Mouse (Mus musculus) neural tube, embryonic 12.5 days (tissue): ENCODE results near the gene Oas2. TPM values are rescaled to one million over a fixed set of nuclear protein-coding genes. Genes with fewer than 3 reads are reported as not detected.
A peak's percentile ranks its signal among the peaks of the same experiment; 100 is the strongest.

Source experiments
- ATAC-seq: fragments of 200-750 bp; cut with Nextera tagmentation; 2 replicates; pipeline ENCODE4 v1.8.0; 2017; ENCODE audit warnings: low read depth, mild to moderate bottlenecking, moderate TSS enrichment, moderate library complexity; ENCODE audit not compliant: low FRiP score
- H3K27ac ChIP-seq: fragments of 300-500 bp; sonication (generic); 2 replicates; pipeline ENCODE4 v1.5.1; 2016
- H3K27me3 ChIP-seq: fragments of 300-500 bp; sonication (generic); replicated peaks from 2 replicates; pipeline ENCODE4 v1.6.1; 2016; ENCODE audit warnings: mild to moderate bottlenecking
- H3K36me3 ChIP-seq: fragments of 300-500 bp; sonication (generic); 2 replicates; pipeline ENCODE4 v1.6.1; 2016; ENCODE audit warnings: mild to moderate bottlenecking
- H3K4me1 ChIP-seq: fragments of 300-500 bp; sonication (generic); 2 replicates; pipeline ENCODE4 v1.6.1; 2016
- H3K4me2 ChIP-seq: fragments of 300-500 bp; sonication (generic); replicated peaks from 2 replicates; pipeline ENCODE4 v1.6.1; 2016; ENCODE audit warnings: mild to moderate bottlenecking
- H3K4me3 ChIP-seq: fragments of 300-500 bp; sonication (generic); 2 replicates; pipeline ENCODE4 v1.5.1; 2016
- H3K9ac ChIP-seq: fragments of 300-500 bp; sonication (generic); 2 replicates; pipeline ENCODE4 v1.6.1; 2016; ENCODE audit warnings: mild to moderate bottlenecking
- H3K9me3 ChIP-seq: fragments of 300-500 bp; sonication (generic); 2 replicates; pipeline ENCODE4 v1.6.1; 2016; ENCODE audit warnings: mild to moderate bottlenecking
- WGBS: fragments of 180-500 bp; shearing (Covaris S2); methylation state at CpG from one replicate; pipeline ENCODE4 v1.1.7; 2016; 5-methylcytosine and 5-hydroxymethylcytosine counted together
- polyA plus RNA-seq: library from polyadenylated mRNA; unstranded; fragments of >200 nt; fragmentation: Nextera tagmentation; extraction: Ambion mirVana; gene quantifications from 2 replicates; pipeline ENCODE4 v1.2.1, GENCODE M21; 2016

Gene Oas2
- polyA plus RNA-seq, 1 experiment from 2014 or later, result 0.19 TPM

DNA sequence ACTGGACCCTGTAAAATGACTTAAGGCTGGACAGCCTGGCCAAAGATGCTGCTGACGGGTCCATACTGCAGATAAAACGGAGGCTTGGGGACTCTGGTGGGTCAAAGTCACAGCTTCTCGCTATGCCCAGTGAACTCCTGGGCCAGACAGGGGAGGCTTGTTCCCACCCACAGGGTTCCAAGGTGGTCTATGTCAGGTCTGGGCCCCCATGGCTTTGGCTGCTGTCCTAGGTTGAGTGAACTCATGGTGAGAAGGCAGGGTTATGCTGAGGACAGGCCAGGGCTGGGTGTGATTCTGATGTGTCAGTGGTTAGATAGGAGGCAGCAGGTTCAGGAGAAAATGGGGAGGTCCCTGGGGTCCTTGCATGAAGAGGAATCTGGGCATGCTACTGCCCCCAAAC is 46.0 kb downstream of the Oas2 start:
- Histone ChIP-seq H3K27ac (no peak overlapping the region), H3K9ac (no peak overlapping the region), H3K4me1 (peaks cover 35% of the 10 kb centered on the region), H3K9me3 (no peaks in the 10 kb centered on the region), H3K27me3 (peaks cover 27% of the 10 kb centered on the region), H3K4me3 (no peak overlapping the region), H3K4me2 (no peak overlapping the region), H3K36me3 (no peaks in the 10 kb centered on the region)
- WGBS, result 86% methylated on average over 3 of the region's 3 CpGs
- no peak for ATAC-seq

DNA sequence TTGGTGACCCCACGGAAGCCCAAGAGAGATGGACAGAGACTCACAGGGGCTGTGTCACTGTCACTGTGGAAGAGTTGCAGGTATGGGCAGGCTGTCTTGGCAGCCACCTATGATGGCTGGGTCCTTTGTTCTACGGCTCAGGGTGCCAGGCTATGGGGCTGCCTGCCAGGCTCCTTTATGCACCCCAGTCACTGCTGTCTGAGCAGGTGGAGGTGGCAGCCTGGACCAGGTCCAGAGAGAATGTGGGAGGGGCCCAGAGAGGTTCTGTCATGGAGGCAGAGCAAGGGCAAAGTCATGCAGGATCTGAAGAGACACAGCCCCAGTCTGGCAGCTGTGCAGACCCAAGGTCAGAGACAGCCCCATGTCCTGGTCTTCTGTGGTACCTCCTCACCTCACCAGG is 46.7 kb downstream of the Oas2 start:
- Histone ChIP-seq H3K27ac (no peak overlapping the region), H3K27me3 (peaks cover 22% of the 10 kb centered on the region), H3K4me1 (peaks cover 41% of the 10 kb centered on the region), H3K9ac (no peak overlapping the region), H3K4me2 (no peak overlapping the region), H3K9me3 (no peaks in the 10 kb centered on the region), H3K36me3 (no peaks in the 10 kb centered on the region), H3K4me3 (no peak overlapping the region)
- 89% methylated on average over 2 of the region's 2 CpGs for WGBS
- no peak for ATAC-seq

DNA sequence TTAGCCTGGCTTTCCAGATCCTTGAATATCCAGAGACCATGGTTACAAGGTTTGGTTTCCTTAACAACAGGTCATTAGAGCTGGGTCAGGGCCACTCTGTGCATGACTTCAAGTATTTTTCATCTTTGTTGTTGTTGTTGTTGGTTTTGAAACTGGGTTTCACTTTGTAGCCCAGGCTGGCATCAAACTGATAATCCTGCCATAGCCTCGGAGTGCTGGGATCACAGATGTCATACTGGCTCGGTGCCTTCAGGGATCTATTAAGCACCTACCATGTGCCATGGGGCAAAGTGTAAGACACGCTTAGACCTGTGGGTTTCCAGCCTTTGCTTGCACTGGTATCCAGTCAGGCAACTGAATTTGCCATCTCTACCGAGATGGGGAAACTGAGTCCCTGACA is 47.2 kb downstream of the Oas2 start:
- peaks cover 47% of the 10 kb centered on the region for H3K4me1 ChIP-seq
- 90% methylated on average over 4 of the region's 4 CpGs for WGBS
- H3K9me3 ChIP-seq, result no peaks in the 10 kb centered on the region
- peaks cover 22% of the 10 kb centered on the region for H3K27me3 ChIP-seq
- no peak overlapping the region for H3K4me2 ChIP-seq
- ATAC-seq, result no peak
- no peak overlapping the region for H3K9ac ChIP-seq
- no peaks in the 10 kb centered on the region for H3K36me3 ChIP-seq
- H3K4me3 ChIP-seq, result no peak overlapping the region
- H3K27ac ChIP-seq, result no peak overlapping the region

DNA sequence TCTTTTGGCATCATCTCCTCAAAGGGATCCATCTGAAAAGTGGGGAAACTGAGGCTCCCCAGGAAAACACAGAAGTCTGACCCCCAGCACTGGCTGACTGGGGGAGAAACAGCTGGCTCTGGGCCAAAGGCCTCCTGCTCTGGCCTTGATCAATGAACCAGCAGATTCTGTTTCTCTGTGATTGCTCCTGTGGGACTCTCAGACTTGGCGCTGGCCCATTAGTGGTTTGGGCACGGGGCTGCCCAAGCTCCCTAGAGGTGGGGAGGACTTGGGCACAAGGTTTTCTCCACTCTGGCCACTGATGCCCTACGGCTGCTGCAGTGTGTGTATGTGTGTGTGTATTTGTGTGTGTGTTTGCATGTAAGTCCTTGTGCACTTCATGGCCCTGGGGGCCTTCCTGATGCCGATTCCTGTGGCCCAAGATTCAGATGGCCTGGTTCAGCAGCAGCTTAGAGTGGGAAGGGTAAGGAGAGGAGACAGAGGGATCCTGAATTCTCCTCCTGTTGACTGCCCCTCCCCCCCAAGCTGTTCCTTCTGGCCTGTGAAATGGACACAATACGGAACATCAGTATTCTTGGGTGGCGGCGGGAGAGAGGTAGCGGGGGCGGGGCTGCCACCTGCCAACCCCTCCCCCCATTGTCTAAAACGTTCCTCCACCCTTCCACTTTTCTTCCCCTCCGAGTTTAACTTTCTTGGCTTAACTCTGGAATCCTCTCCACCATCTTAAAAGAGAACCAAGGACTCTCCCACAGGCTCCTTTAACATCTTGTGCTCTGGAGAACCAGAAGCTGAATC is 48.5 kb downstream of the Oas2 start:
- Histone ChIP-seq H3K27ac (no peak overlapping the region), H3K9me3 (no peaks in the 10 kb centered on the region), H3K4me2 (no peak overlapping the region), H3K27me3 (peaks cover 31% of the 10 kb centered on the region), H3K36me3 (no peaks in the 10 kb centered on the region), H3K4me1 (peaks cover 45% of the 10 kb centered on the region), H3K9ac (no peak overlapping the region), H3K4me3 (no peak overlapping the region)
- WGBS, result 60% methylated on average over 11 of the region's 11 CpGs
- no peak for ATAC-seq

DNA sequence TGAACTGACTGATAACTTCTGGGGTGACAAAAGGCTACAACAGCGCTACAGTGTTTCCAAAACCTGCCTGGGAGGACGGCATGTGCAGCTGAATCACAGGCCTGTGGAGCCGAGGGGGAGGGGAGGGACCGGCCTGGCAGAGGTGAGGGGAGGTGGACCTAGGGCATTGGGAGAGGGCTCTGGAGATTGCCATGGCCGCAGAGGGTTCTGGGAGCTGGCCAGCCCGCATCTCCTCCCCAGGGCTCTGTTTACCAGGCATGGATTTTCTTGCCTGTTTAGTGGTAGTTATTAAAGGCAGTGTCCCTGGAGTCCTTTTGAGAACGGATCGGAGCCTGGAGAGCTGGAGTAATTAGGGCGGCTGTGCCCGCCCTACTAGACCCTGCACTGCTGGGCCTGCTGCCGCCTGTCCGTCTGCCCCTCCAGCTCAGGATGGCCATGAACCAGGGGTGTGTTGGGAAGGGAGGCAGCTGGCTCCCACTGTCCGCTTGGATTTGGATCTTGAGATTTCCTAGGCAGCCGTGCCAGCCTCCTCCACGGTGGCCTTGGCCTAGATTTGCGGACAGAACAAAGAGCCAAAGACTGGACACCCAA is 50.8 kb downstream of the Oas2 start:
- H3K27me3 ChIP-seq, result peaks cover 51% of the 10 kb centered on the region
- H3K4me3 ChIP-seq, result no peak overlapping the region
- H3K4me2 ChIP-seq, result peak overlapping the region; percentile 14
- H3K36me3 ChIP-seq, result peaks cover 8% of the 10 kb centered on the region; the same call in 1 of the 2 replicates
- H3K9ac ChIP-seq, result no peak overlapping the region
- no peaks in the 10 kb centered on the region for H3K9me3 ChIP-seq
- peaks cover 44% of the 10 kb centered on the region for H3K4me1 ChIP-seq
- ATAC-seq, result no peak
- WGBS, result 26% methylated on average over 16 of the region's 16 CpGs
- no peak overlapping the region for H3K27ac ChIP-seq

DNA sequence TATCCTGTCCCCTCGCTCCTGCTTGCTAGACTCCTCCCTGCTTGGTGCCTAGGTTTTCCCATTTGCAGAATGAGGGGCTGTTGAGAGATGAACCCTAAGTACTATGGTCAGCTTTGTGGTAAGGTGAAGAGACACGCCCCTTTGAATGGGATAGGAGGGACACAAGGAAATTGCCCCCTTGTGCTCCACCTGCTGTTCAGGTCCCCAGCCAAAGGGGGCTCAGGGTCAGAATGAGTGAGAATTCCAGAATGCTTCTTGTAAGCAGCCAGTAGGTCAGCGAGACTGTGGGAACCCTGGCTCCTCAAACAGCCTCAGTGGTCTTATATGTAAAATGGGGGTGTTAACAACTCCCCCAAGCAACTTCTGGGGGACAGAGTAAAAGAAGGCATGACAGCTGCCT is 51.5 kb downstream of the Oas2 start:
- H3K4me1 ChIP-seq, result peaks cover 42% of the 10 kb centered on the region
- no peak for ATAC-seq
- H3K4me3 ChIP-seq, result no peak overlapping the region
- H3K27me3 ChIP-seq, result peaks cover 58% of the 10 kb centered on the region
- H3K36me3 ChIP-seq, result peaks cover 11% of the 10 kb centered on the region; the same call in 1 of the 2 replicates
- no peak overlapping the region for H3K9ac ChIP-seq
- no peak overlapping the region for H3K4me2 ChIP-seq
- H3K27ac ChIP-seq, result no peak overlapping the region
- H3K9me3 ChIP-seq, result no peaks in the 10 kb centered on the region
- WGBS, result 24% methylated on average over 3 of the region's 3 CpGs

DNA sequence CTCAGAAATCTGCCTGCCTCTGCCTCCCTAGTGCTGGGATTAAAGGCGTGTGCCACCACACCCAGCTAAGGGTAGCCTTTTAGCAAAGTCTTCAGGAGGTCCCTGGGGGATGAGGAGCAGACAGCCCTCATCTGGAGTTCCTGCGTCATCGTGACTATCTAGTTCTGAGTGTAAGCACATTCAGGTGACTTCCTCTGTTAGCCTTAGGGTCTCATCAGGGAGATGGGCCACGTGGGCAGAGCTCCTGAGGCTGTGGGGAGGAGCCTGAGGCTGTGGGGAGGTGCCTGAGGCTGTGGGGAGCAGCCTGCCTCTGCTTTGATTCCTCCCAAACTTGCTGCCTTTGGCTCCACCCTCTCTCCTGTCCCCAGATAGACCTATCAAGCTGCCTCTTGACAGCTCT is 52.8 kb downstream of the Oas2 start:
- WGBS, result 67% methylated on average over 4 of the region's 4 CpGs
- H3K36me3 ChIP-seq, result peaks cover 11% of the 10 kb centered on the region; the same call in 1 of the 2 replicates
- H3K27ac ChIP-seq, result no peak overlapping the region
- H3K9me3 ChIP-seq, result no peaks in the 10 kb centered on the region
- no peak overlapping the region for H3K4me3 ChIP-seq
- peaks cover 64% of the 10 kb centered on the region for H3K27me3 ChIP-seq
- H3K9ac ChIP-seq, result no peak overlapping the region
- H3K4me1 ChIP-seq, result peaks cover 42% of the 10 kb centered on the region
- H3K4me2 ChIP-seq, result no peak overlapping the region
- no peak for ATAC-seq

DNA sequence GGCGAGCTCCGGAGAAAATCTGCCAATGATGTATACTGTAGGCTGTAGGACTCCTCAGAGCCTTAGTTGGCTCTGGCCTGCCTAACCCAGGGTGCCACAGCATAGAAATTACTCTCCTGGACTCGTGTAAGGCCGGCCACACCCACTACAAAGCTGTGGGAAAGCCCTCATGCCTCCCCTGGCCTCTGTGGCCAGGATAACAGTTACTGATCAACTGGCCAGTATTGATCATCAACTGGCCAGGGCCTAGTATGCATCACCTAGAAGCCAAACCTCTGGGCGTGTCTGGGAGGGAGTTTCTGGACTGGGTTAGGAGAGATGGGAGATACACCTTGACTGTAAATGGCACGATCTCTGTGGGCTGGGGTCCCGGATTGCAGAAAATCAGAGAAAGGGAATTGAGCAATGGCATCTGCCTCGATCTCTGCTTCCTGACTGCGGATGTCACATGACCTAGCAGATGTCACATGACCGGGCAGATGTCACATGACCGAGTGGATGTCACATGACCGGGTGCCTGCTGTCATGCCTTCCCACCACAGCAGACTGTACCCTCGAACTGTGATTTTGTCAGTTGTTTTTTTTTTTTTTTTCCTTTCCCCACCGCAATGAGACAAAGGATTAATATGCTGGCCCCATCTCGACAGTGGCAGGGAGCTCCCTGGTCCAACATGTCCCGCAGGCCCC is 53.5 kb downstream of the Oas2 start:
- peaks cover 69% of the 10 kb centered on the region for H3K27me3 ChIP-seq
- ATAC-seq, result no peak
- H3K4me1 ChIP-seq, result peaks cover 40% of the 10 kb centered on the region
- H3K4me3 ChIP-seq, result no peak overlapping the region
- H3K9ac ChIP-seq, result no peak overlapping the region
- no peak overlapping the region for H3K4me2 ChIP-seq
- WGBS, result 74% methylated on average over 16 of the region's 16 CpGs
- no peaks in the 10 kb centered on the region for H3K9me3 ChIP-seq
- H3K27ac ChIP-seq, result no peak overlapping the region
- peaks cover 11% of the 10 kb centered on the region; the same call in 1 of the 2 replicates for H3K36me3 ChIP-seq

DNA sequence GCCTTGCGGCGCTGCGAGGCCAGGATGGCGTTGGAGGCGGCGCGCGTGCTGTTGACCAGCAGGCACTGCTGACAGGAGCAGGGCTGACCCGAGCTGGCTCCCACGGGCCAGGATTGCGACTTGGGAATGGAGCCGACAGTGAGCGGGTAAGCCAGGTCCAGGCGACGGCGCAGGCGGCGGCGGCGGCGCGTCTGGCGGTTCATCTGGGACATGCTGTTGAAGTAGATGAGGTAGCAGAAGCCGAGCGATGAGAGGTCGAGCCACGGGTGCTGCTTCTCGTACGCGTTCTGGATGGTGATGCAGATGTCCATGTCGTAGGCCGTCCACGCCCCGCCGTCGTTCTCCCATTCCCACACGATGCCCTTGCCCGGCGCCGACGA is 55.0 kb downstream of the Oas2 start:
- Histone ChIP-seq H3K27ac (no peak overlapping the region), H3K4me1 (peaks cover 33% of the 10 kb centered on the region), H3K9ac (no peak overlapping the region), H3K4me2 (peak overlapping the region; percentile 40), H3K36me3 (peaks cover 11% of the 10 kb centered on the region; the same call in 1 of the 2 replicates), H3K27me3 (peaks cover 74% of the 10 kb centered on the region), H3K4me3 (peak overlapping the region; percentile 15; the same call in 1 of the 2 replicates), H3K9me3 (no peaks in the 10 kb centered on the region)
- WGBS, result 2% methylated on average over 41 of the region's 41 CpGs
- ATAC-seq, result no peak

DNA sequence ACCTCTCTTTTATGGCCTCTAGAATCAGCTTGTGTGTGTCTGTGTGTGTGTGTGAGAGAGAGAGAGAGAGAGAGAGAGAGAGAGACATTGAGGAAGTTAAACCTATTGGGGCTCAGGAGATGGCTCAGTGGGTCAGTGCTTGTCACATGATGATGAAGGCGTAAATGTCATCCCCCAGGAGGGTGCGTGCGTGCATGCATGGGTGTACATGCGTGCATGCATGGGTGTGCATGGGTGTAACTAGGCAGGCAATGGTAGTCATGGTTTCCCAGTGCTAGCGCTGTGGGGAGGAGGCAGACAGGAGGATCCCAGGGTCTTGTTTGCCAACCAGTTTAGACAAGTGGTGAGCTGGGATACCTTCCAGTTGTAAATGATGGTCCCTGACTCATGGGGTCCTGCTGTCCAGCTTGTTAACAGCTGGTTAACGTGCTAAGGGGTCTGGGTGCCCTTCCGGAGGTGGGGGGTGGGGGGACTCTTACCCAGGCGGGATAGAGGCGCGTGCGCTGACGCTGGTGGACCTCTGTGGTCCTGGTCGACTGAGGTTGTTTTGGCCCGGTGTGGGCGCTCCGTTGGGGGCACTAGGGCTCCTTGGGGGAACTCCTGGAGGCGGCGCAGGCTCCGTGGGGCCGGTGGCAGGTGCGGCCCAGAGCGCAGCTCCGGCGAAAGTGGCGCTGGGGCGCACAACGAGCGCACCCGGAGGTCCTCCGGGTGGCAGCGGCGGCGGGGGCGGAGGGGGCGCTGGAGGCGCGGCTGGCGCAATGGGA is 55.5 kb downstream of the Oas2 start:
- H3K4me3 ChIP-seq, result peak overlapping the region; percentile 15; the same call in 1 of the 2 replicates
- no peak overlapping the region for H3K9ac ChIP-seq
- no peak for ATAC-seq
- peak overlapping the region; percentile 40 for H3K4me2 ChIP-seq
- 12% methylated on average over 38 of the region's 38 CpGs for WGBS
- H3K36me3 ChIP-seq, result peaks cover 11% of the 10 kb centered on the region; the same call in 1 of the 2 replicates
- H3K27me3 ChIP-seq, result peaks cover 74% of the 10 kb centered on the region
- peaks cover 28% of the 10 kb centered on the region for H3K4me1 ChIP-seq
- H3K27ac ChIP-seq, result no peak overlapping the region
- H3K9me3 ChIP-seq, result no peaks in the 10 kb centered on the region

DNA sequence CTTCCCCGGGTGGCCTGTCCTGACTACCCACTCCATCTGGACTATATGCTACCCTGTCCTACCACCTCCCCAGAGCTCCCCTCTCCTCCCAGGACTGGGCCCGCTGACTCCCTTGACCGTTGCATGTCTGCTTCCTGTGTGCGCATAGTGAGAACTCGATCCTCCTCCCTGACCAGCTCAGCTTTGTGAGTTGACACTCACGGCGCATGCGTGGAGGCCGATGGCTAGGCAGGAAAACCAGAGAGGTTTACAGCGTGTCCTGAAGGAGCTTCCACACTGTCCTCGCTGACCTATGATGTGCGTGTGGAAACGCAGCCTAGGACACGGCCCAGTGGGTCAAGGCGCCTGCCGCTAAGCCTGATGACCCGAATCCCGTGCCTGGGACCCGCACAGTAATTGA is 57.6 kb downstream of the Oas2 start:
- ATAC-seq, result no peak
- peaks cover 9% of the 10 kb centered on the region; the same call in 1 of the 2 replicates for H3K4me1 ChIP-seq
- WGBS, result 72% methylated on average over 19 of the region's 19 CpGs
- no peak overlapping the region for H3K4me2 ChIP-seq
- H3K27me3 ChIP-seq, result peaks cover 63% of the 10 kb centered on the region
- no peak overlapping the region for H3K4me3 ChIP-seq
- no peaks in the 10 kb centered on the region for H3K9me3 ChIP-seq
- no peak overlapping the region for H3K9ac ChIP-seq
- H3K27ac ChIP-seq, result no peak overlapping the region
- H3K36me3 ChIP-seq, result peaks cover 11% of the 10 kb centered on the region; the same call in 1 of the 2 replicates

DNA sequence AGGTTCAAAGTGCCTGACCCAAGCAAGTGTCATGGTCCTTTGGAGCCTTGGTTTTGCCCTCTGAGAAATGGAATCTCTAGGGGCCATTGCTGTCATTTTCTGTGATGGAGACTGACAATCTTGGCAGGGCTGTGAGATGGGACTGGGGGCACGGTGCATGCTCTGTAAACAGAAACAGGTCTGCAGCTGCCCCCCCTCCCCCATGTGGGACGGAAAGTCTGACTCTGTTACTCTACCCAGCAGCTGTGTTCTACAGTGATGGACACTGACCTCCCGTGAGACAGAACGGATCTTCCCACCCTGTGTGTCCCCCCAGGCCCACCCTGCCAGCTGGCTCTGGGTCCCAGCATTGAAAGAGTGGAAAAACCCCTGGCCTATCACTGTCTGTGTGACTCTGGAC is 59.2 kb downstream of the Oas2 start:
- ATAC-seq, result no peak
- H3K9ac ChIP-seq, result no peak overlapping the region
- H3K27me3 ChIP-seq, result peaks cover 49% of the 10 kb centered on the region
- no peak overlapping the region for H3K4me3 ChIP-seq
- H3K4me1 ChIP-seq, result peaks cover 7% of the 10 kb centered on the region; the same call in 1 of the 2 replicates
- 64% methylated on average over 4 of the region's 4 CpGs for WGBS
- H3K27ac ChIP-seq, result no peak overlapping the region
- H3K9me3 ChIP-seq, result no peaks in the 10 kb centered on the region
- H3K4me2 ChIP-seq, result no peak overlapping the region
- peaks cover 11% of the 10 kb centered on the region; the same call in 1 of the 2 replicates for H3K36me3 ChIP-seq
